Mouse (Mus musculus) kidney, adult 11 months (tissue): Measurements from ENCODE around the gene Dnm3.

ENCODE experiments used
- DNase-seq: peaks from one replicate; pipeline ENCODE4 v3.0.0; 2022

Gene Dnm3

GRCm38 (mm10) chr1:162477246-162478209 is at the start of gene Dnm3:
Dnm3 (minus strand) TSS chr1:162478034.
- peak; percentile 96 for DNase-seq

- no peak for DNase-seq
Observed at GRCm38 (mm10) chr1:162515116-162515515, 37.3 kb upstream of the Dnm3 start.

GRCm38 (mm10) chr1:162510013-162510356 is 32.2 kb upstream of the Dnm3 start:
- DNase-seq = no peak

GRCm38 (mm10) chr1:162509329-162510012 is 31.6 kb upstream of the Dnm3 start:
- peak; percentile 12 for DNase-seq

- no peak for DNase-seq
Observed at GRCm38 (mm10) chr1:162508211-162509005, 30.6 kb upstream of the Dnm3 start.

- DNase-seq = no peak
Observed at GRCm38 (mm10) chr1:162506516-162506915, 28.7 kb upstream of the Dnm3 start.

- DNase-seq = no peak
Observed at GRCm38 (mm10) chr1:162505649-162506048, 27.8 kb upstream of the Dnm3 start.

GRCm38 (mm10) chr1:162476531-162477080 is 1.2 kb downstream of the Dnm3 start:
- DNase-seq = no peak

GRCm38 (mm10) chr1:162472949-162473348 is 4.9 kb downstream of the Dnm3 start:
- no peak for DNase-seq

GRCm38 (mm10) chr1:162471089-162471488 is 6.7 kb downstream of the Dnm3 start:
- no peak for DNase-seq

GRCm38 (mm10) chr1:162469752-162470280 is 8.0 kb downstream of the Dnm3 start:
- no peak for DNase-seq

GRCm38 (mm10) chr1:162463676-162464075 is 14.2 kb downstream of the Dnm3 start:
- peak; percentile 60 for DNase-seq

- no peak for DNase-seq
Observed at GRCm38 (mm10) chr1:162458711-162459110, 19.1 kb downstream of the Dnm3 start.

GRCm38 (mm10) chr1:162456861-162457260 is 21.0 kb downstream of the Dnm3 start:
- DNase-seq = no peak

GRCm38 (mm10) chr1:162456406-162456805 is 21.4 kb downstream of the Dnm3 start:
- no peak for DNase-seq

- DNase-seq = peak; percentile 73
Observed at GRCm38 (mm10) chr1:162453578-162453977, 24.3 kb downstream of the Dnm3 start.

GRCm38 (mm10) chr1:162453030-162453429 is 24.8 kb downstream of the Dnm3 start:
- no peak for DNase-seq

GRCm38 (mm10) chr1:162449161-162449909 is 28.5 kb downstream of the Dnm3 start:
- no peak for DNase-seq

GRCm38 (mm10) chr1:162444805-162445204 is 33.0 kb downstream of the Dnm3 start:
- no peak for DNase-seq

- DNase-seq = no peak
Observed at GRCm38 (mm10) chr1:162439576-162439975, 38.3 kb downstream of the Dnm3 start.

- no peak for DNase-seq
Observed at GRCm38 (mm10) chr1:162436672-162437071, 41.2 kb downstream of the Dnm3 start.

- no peak for DNase-seq
Observed at GRCm38 (mm10) chr1:162428904-162429303, 48.9 kb downstream of the Dnm3 start.
